Mouse (Mus musculus): ENCODE data around the gene Sgpp2.
A peak's percentile ranks its signal among the peaks of the same experiment; 100 is the strongest.

Sgpp2 gene

GRCm38 (mm10) chr1:78338212-78338611 is 28.1 kb downstream of the Sgpp2 start:
- peak; percentile 33 for DNase-seq (ENCODE audit: extremely low spot score, low spot score)

- DNase-seq (ENCODE audit: extremely low spot score, low spot score): no peak
Measured at GRCm38 (mm10) chr1:78339941-78340340, 29.8 kb downstream of the Sgpp2 start.

GRCm38 (mm10) chr1:78340584-78340983 is 30.4 kb downstream of the Sgpp2 start:
- DNase-seq (ENCODE audit: extremely low spot score, low spot score): no peak

- DNase-seq (ENCODE audit: extremely low spot score, low spot score): no peak
Measured at GRCm38 (mm10) chr1:78347317-78347806, 37.2 kb downstream of the Sgpp2 start.

GRCm38 (mm10) chr1:78349219-78349618 is 39.1 kb downstream of the Sgpp2 start:
- DNase-seq (ENCODE audit: extremely low spot score, low spot score): no peak

- no peak for DNase-seq (ENCODE audit: extremely low spot score, low spot score)
Measured at GRCm38 (mm10) chr1:78353254-78353653, 43.1 kb downstream of the Sgpp2 start.

GRCm38 (mm10) chr1:78355123-78355522 is 45.0 kb downstream of the Sgpp2 start:
- DNase-seq (ENCODE audit: extremely low spot score, low spot score): no peak

GRCm38 (mm10) chr1:78357415-78357814 is 47.3 kb downstream of the Sgpp2 start:
- no peak for DNase-seq (ENCODE audit: extremely low spot score, low spot score)

- no peak for DNase-seq (ENCODE audit: extremely low spot score, low spot score)
Measured at GRCm38 (mm10) chr1:78357868-78358267, 47.7 kb downstream of the Sgpp2 start.

GRCm38 (mm10) chr1:78363965-78364889 is 54.1 kb downstream of the Sgpp2 start:
- DNase-seq (ENCODE audit: extremely low spot score, low spot score): no peak

GRCm38 (mm10) chr1:78367806-78368205 is 57.7 kb downstream of the Sgpp2 start:
- DNase-seq (ENCODE audit: extremely low spot score, low spot score): no peak

GRCm38 (mm10) chr1:78370121-78370520 is 60.0 kb downstream of the Sgpp2 start:
- no peak for DNase-seq (ENCODE audit: extremely low spot score, low spot score)

- no peak for DNase-seq (ENCODE audit: extremely low spot score, low spot score)
Measured at GRCm38 (mm10) chr1:78371569-78372236, 61.6 kb downstream of the Sgpp2 start.

- no peak for DNase-seq (ENCODE audit: extremely low spot score, low spot score)
Measured at GRCm38 (mm10) chr1:78372316-78372715, 62.2 kb downstream of the Sgpp2 start.

GRCm38 (mm10) chr1:78373836-78374235 is 63.7 kb downstream of the Sgpp2 start:
- DNase-seq (ENCODE audit: extremely low spot score, low spot score): no peak

- no peak for DNase-seq (ENCODE audit: extremely low spot score, low spot score)
Measured at GRCm38 (mm10) chr1:78375058-78375457, 64.9 kb downstream of the Sgpp2 start.

- DNase-seq (ENCODE audit: extremely low spot score, low spot score): no peak
Measured at GRCm38 (mm10) chr1:78380950-78381349, 70.8 kb downstream of the Sgpp2 start.

- DNase-seq (ENCODE audit: extremely low spot score, low spot score): no peak
Measured at GRCm38 (mm10) chr1:78387854-78388253, 77.7 kb downstream of the Sgpp2 start.

- no peak for DNase-seq (ENCODE audit: extremely low spot score, low spot score)
Measured at GRCm38 (mm10) chr1:78388848-78389247, 78.7 kb downstream of the Sgpp2 start.

- peak; percentile 20 for DNase-seq (ENCODE audit: extremely low spot score, low spot score)
Measured at GRCm38 (mm10) chr1:78395191-78395735, 85.1 kb downstream of the Sgpp2 start.

GRCm38 (mm10) chr1:78395737-78396136 is 85.6 kb downstream of the Sgpp2 start:
- peak; percentile 36 for DNase-seq (ENCODE audit: extremely low spot score, low spot score)

- DNase-seq (ENCODE audit: extremely low spot score, low spot score): no peak
Measured at GRCm38 (mm10) chr1:78396320-78396913, 86.3 kb downstream of the Sgpp2 start.

All from neural tube, embryonic 10.5 days (tissue).